Mouse (Mus musculus) cortical plate, adult 2 months (tissue): ENCODE results near the gene Aff3.

Experiments used
- CTCF ChIP-seq: fragments of 200-500 bp; IDR thresholded peaks from 2 replicates; pipeline ENCODE4 v1.5.1; 2011; ENCODE audit warnings: mild to moderate bottlenecking, control low read depth, low read length; ENCODE audit not compliant: insufficient read depth; ENCODE audit errors: extremely low read depth
- POLR2A ChIP-seq: fragments of 200-500 bp; IDR thresholded peaks from 2 replicates; pipeline ENCODE4 v1.6.1; 2011; ENCODE audit warnings: mild to moderate bottlenecking, low read length, control low read depth; ENCODE audit not compliant: insufficient read depth; ENCODE audit errors: extremely low read depth

- TF ChIP-seq CTCF = no peak
- TF ChIP-seq POLR2A = no peak
These were observed 297.2 kb downstream of the Aff3 start for GRCm38 (mm10) chr1:38367404-38368080.
